Mouse (Mus musculus) kidney, embryonic 15.5 days (tissue): ENCODE measurements around the gene Lsamp. TPM values are rescaled to one million over a fixed set of nuclear protein-coding genes. Genes with fewer than 3 reads are reported as not detected.

Source experiments
- ATAC-seq: fragments of 200-750 bp; cut with Nextera tagmentation; replicated peaks from 2 replicates; pipeline ENCODE4 v1.8.0; 2017; ENCODE audit warnings: moderate TSS enrichment; ENCODE audit not compliant: low FRiP score
- H3K27ac ChIP-seq: fragments of 300-500 bp; sonication (generic); 2 replicates; pipeline ENCODE4 v1.5.1; 2015; ENCODE audit warnings: mild to moderate bottlenecking, inconsistent platforms
- H3K27me3 ChIP-seq: fragments of 300-500 bp; sonication (generic); 2 replicates; pipeline ENCODE4 v1.6.1; 2015; ENCODE audit warnings: inconsistent platforms
- H3K36me3 ChIP-seq: fragments of 300-500 bp; sonication (generic); 2 replicates; pipeline ENCODE4 v1.6.1; 2015; ENCODE audit warnings: inconsistent platforms
- H3K4me1 ChIP-seq: fragments of 300-500 bp; sonication (generic); 2 replicates; pipeline ENCODE4 v1.6.1; 2015; ENCODE audit warnings: inconsistent platforms
- H3K4me2 ChIP-seq: fragments of 300-500 bp; sonication (generic); 2 replicates; pipeline ENCODE4 v1.6.1; 2015; ENCODE audit warnings: moderate library complexity, mild to moderate bottlenecking, inconsistent platforms
- H3K4me3 ChIP-seq: fragments of 300-500 bp; sonication (generic); replicated peaks from 2 replicates; pipeline ENCODE4 v1.5.1; 2015; ENCODE audit warnings: mild to moderate bottlenecking, inconsistent platforms
- H3K9ac ChIP-seq: fragments of 300-500 bp; sonication (generic); 2 replicates; pipeline ENCODE4 v1.6.1; 2015; ENCODE audit warnings: mild to moderate bottlenecking, inconsistent platforms
- H3K9me3 ChIP-seq: fragments of 300-500 bp; sonication (generic); replicated peaks from 2 replicates; pipeline ENCODE4 v1.6.1; 2016; ENCODE audit warnings: inconsistent platforms
- WGBS: fragments of 180-500 bp; shearing (Covaris S2); methylation state at CpG from one replicate; pipeline ENCODE4 v1.1.7; 2015; ENCODE audit warnings: mixed read lengths; 5-methylcytosine and 5-hydroxymethylcytosine counted together
- polyA plus RNA-seq: library from polyadenylated mRNA; unstranded; fragments of >200 nt; fragmentation: Nextera tagmentation; extraction: Ambion mirVana; gene quantifications from 2 replicates; pipeline ENCODE4 v1.2.1, GENCODE M21; 2015

Lsamp gene
- 4.1 and 4.9 TPM in 2 replicates for polyA plus RNA-seq

DNA sequence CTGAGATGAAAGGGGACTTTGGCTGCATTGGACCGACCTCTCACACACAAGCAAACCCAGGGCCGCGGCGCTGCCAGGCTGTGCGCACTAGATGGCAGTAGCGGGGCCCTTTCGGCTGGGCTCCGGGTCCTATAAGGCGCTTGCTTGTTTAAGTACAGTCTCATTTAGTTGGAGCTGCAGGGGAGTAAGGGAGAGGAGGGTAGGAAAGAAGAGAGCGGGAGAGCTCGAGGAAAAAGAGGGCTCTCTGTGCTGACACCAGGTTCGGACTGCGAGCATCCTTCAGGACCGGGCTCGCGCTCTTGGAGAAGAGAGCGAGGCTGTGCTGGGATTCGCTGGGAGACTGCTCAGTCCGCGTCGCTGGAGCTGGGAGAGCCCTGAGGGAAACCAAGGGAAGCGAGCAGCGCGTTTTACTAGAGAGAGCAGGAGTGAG, at the start of gene Lsamp:
Gene Lsamp (plus strand): TSS at position 157 of the 430 bp plus-strand sequence.
- Histone ChIP-seq H3K36me3 (no peaks in the 10 kb centered on the region), H3K4me1 (peaks cover 6% of the 10 kb centered on the region), H3K9me3 (no peaks in the 10 kb centered on the region), H3K27me3 (peaks cover 4% of the 10 kb centered on the region; the same call in 1 of the 2 replicates), H3K4me2 (peak within 1 kb of the TSS; percentile 88), H3K9ac (0 out of 2 replicates have a peak within 1 kb of the TSS, but pooled peaks have one; percentile 26), H3K4me3 (peak within 1 kb of the TSS; percentile 51), H3K27ac (no peak within 1 kb of the TSS)
- ATAC-seq, result peak; percentile 96
- under 1% methylated on average over 24 of the region's 24 CpGs for WGBS

DNA sequence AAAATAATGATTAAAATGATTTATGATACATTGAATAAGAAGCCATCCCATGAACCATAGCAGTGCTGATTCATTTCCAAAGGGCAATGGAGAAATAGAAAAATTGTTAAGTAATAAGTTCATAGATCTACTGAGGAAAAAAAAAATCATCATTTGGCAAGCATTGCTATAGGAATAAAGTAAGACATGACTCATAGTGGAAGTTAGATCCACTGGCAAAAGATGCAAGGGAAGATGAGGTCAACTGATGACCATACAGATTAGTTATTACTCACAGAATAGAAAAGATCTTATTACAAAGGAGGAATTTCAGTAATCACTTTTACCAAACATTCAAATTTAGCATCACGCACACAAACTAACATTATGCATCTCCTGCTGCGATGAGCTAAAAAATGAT, 26.5 kb upstream of the Lsamp start:
- ATAC-seq, result no peak
- H3K4me2 ChIP-seq, result no peak overlapping the region
- H3K4me3 ChIP-seq, result no peak overlapping the region
- H3K4me1 ChIP-seq, result no peaks in the 10 kb centered on the region
- no peaks in the 10 kb centered on the region for H3K27me3 ChIP-seq
- H3K27ac ChIP-seq, result no peak overlapping the region
- WGBS, result 97% methylated on average over 2 of the region's 2 CpGs
- H3K36me3 ChIP-seq, result no peaks in the 10 kb centered on the region
- H3K9ac ChIP-seq, result no peak overlapping the region
- H3K9me3 ChIP-seq, result no peaks in the 10 kb centered on the region

DNA sequence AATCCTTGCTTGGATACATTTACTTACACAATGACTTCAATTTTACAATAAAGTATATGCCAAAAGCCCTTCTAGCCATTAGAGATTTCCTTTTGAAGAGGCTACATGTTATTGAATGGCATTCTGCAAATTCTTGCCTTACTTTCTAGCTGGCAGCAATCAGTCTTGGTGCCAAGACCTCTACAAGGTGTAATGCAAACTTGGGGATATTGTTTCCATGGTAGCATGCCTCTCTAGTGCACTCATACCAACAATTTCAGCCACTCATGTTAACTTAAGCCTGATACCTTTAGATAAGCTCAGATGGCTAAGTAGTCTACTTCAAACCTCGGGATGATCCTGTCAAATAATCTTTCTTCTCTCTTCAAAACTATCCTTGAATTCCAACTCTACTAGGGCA, 11.4 kb upstream of the Lsamp start:
- Histone ChIP-seq H3K4me3 (no peak overlapping the region), H3K9me3 (no peaks in the 10 kb centered on the region), H3K4me1 (no peaks in the 10 kb centered on the region), H3K27me3 (no peaks in the 10 kb centered on the region), H3K4me2 (no peak overlapping the region), H3K27ac (no peak overlapping the region), H3K9ac (no peak overlapping the region), H3K36me3 (no peaks in the 10 kb centered on the region)
- WGBS, result 77% methylated on average over 1 of the region's 1 CpGs
- ATAC-seq, result no peak

DNA sequence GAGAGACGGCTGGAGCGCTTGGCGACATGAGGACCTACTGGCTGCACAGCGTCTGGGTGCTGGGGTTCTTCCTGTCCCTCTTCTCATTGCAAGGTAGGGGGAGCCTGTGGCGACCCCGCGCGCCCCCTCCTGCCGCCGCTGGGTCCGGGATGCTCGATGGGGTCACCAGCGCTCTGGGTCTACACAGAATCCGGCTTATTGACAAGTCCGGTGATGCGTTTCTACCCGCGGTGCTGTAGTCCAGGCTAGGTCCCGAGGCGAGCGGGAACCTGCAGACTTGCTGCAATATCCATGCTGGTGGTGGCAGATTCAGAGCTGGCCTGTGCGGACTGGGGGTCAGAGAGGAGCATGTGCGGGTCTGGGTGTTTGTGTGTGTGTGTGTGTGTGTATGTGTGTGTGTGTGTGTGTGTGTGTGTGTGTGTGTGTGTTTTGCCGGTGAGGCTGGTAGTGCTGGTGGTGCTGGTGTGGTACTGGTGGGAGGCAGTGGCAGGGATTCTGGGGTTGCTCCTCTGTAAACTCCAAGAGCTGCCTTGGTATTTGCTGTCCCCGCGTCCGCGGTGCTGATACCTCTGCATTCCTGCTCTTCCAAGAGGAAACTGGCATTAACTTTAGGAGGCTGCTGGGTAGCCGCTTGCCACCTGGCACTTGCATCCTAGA, 602 bp downstream of the Lsamp start:
- under 1% methylated on average over 28 of the region's 29 CpGs for WGBS
- H3K27ac ChIP-seq, result no peak overlapping the region
- no peaks in the 10 kb centered on the region for H3K36me3 ChIP-seq
- H3K4me2 ChIP-seq, result peak overlapping the region; percentile 88
- H3K9me3 ChIP-seq, result no peaks in the 10 kb centered on the region
- 0 out of 2 replicates have a peak overlapping the region, but pooled peaks have one; percentile 26 for H3K9ac ChIP-seq
- H3K4me3 ChIP-seq, result peak overlapping the region; percentile 51
- H3K4me1 ChIP-seq, result peaks cover 6% of the 10 kb centered on the region
- peak; percentile 83 for ATAC-seq
- H3K27me3 ChIP-seq, result peaks cover 4% of the 10 kb centered on the region; the same call in 1 of the 2 replicates

DNA sequence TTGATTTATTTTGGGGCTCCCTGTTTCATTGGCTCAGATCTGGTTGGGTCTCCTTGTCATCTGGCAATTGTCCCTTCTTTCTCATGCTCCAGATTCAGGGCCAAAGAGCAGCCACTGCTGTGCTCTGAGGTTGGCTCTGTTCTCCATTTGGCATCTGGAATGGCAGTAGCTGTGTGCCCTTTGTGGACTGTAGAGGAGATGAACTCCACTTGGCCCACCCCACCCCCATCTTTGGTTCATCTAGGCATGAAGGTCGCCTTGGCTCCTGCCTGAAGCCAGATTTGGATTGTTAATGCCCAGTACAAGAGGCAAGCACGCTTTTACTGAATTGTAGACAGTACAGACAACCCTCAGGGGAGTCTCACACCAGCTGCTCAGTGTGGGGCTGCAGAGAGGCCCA, 4.3 kb downstream of the Lsamp start:
- Histone ChIP-seq H3K36me3 (no peaks in the 10 kb centered on the region), H3K27ac (no peak overlapping the region), H3K4me3 (no peak overlapping the region), H3K9ac (no peak overlapping the region), H3K27me3 (peaks cover 4% of the 10 kb centered on the region; the same call in 1 of the 2 replicates), H3K4me2 (no peak overlapping the region), H3K9me3 (no peaks in the 10 kb centered on the region), H3K4me1 (peaks cover 6% of the 10 kb centered on the region)
- WGBS, result 46% methylated on average over 2 of the region's 2 CpGs
- no peak for ATAC-seq

DNA sequence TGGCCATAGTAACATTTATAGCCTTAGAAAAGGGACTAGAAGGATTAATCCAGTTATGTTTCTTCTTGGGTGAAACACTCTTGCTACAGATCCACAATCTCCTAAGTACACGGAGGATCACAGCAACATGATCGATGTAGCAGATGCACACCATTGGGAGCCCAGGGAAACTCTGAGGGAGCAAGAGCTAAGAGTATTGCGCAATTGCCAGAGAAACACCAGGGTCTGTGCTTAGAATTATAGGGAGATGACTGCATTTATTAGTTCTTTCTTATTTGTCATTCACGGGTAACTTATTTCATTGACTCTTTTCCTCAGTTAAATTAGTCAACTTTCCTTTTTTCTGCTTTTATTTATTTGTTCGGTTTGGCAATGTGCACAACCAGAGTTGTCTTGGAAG, 10.7 kb downstream of the Lsamp start:
- no peak for ATAC-seq
- H3K36me3 ChIP-seq, result no peaks in the 10 kb centered on the region
- H3K4me3 ChIP-seq, result no peak overlapping the region
- H3K27ac ChIP-seq, result no peak overlapping the region
- no peak overlapping the region for H3K4me2 ChIP-seq
- H3K9ac ChIP-seq, result no peak overlapping the region
- 88% methylated on average over 5 of the region's 5 CpGs for WGBS
- H3K4me1 ChIP-seq, result no peaks in the 10 kb centered on the region
- H3K27me3 ChIP-seq, result no peaks in the 10 kb centered on the region
- no peaks in the 10 kb centered on the region for H3K9me3 ChIP-seq

DNA sequence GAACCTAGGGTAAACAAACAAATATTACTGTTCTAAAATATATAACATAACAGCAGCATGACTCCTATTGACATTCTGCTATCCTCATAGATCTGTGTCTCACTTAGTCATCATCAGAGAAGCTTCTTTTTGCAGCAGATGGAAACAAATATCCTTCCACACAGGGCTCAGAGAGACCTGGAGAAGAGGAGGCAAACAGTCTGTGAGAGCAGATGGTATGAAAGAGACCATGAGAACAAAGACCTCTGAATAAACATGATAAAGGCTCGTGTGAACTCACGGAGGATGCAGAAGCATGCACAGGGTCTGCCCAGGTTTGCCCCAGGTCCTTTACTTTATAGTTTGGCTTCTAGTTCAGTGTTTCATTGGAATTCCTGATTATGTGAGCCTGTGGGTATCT, 24.6 kb downstream of the Lsamp start:
- Histone ChIP-seq H3K9me3 (no peaks in the 10 kb centered on the region), H3K36me3 (no peaks in the 10 kb centered on the region), H3K9ac (no peak overlapping the region), H3K27me3 (no peaks in the 10 kb centered on the region), H3K4me1 (no peaks in the 10 kb centered on the region), H3K27ac (no peak overlapping the region), H3K4me3 (no peak overlapping the region), H3K4me2 (no peak overlapping the region)
- no peak for ATAC-seq
- WGBS, result 64% methylated on average over 2 of the region's 2 CpGs

DNA sequence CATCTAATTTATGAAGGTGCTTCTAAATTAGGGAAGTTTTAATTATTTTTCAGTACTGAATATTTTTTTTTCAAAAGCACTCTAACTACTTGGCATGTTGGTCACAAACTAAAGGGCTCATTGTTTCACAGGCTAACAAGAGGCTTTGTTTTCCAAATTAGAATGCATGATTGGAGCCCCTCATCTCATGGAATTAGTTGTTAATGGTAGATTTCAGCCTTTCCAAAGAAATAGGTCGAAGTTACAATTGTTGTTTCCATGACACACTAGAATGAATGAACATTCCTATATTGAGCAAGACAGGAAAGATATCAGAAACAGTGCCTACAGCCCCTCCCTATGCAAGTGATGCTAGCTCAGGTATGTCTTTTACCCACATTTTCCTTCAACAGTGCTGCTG, 26.9 kb downstream of the Lsamp start:
- H3K4me1 ChIP-seq, result no peaks in the 10 kb centered on the region
- H3K27ac ChIP-seq, result no peak overlapping the region
- 62% methylated on average over 1 of the region's 1 CpGs for WGBS
- H3K27me3 ChIP-seq, result no peaks in the 10 kb centered on the region
- H3K4me3 ChIP-seq, result no peak overlapping the region
- no peak for ATAC-seq
- H3K9me3 ChIP-seq, result no peaks in the 10 kb centered on the region
- H3K9ac ChIP-seq, result no peak overlapping the region
- no peaks in the 10 kb centered on the region for H3K36me3 ChIP-seq
- no peak overlapping the region for H3K4me2 ChIP-seq

DNA sequence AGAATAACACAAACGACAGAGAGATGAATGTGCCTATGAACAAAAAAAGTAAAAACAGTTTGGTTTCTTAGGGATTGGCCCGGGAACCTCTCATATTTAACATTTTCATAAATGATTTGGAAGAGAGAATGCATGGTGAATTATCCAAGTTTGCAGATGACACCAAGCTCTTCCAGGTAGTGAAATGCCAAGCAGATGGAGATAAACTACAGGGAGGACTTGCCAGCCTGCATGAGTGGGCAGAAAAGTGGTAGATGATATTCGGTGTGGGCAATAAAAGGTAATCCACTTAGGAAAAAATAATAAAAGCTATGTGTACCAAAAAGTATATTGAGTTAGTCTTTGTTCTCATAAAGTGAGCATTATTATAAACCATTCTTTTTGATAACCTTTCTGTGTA, 38.5 kb downstream of the Lsamp start:
- ATAC-seq, result no peak
- no peaks in the 10 kb centered on the region for H3K9me3 ChIP-seq
- H3K4me2 ChIP-seq, result no peak overlapping the region
- H3K27ac ChIP-seq, result no peak overlapping the region
- no peak overlapping the region for H3K9ac ChIP-seq
- H3K27me3 ChIP-seq, result no peaks in the 10 kb centered on the region
- H3K4me1 ChIP-seq, result no peaks in the 10 kb centered on the region
- 81% methylated on average over 3 of the region's 3 CpGs for WGBS
- no peaks in the 10 kb centered on the region for H3K36me3 ChIP-seq
- H3K4me3 ChIP-seq, result no peak overlapping the region

DNA sequence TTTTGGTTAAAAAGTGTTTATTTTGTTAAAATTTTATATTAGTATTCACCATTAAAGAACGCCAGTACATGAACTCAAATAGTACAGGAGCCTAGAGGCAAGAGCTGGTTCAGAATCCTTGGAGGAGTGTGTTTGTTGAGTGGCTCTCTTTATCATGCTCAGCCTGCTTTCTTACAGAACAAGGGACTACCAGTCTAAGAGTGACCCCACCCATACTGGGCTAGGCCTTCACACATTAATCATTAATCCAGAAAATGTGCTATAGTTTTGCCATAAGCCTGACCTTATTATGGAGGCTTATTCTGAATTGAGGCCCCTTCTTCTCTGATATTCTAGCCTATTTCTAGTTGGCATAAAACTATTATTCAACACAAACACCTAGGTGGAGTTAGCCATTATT, 52.6 kb downstream of the Lsamp start:
- H3K36me3 ChIP-seq, result no peaks in the 10 kb centered on the region
- no peaks in the 10 kb centered on the region for H3K27me3 ChIP-seq
- no peak overlapping the region for H3K4me2 ChIP-seq
- WGBS, result 90% methylated on average over 1 of the region's 1 CpGs
- no peaks in the 10 kb centered on the region for H3K9me3 ChIP-seq
- no peak overlapping the region for H3K4me3 ChIP-seq
- no peak overlapping the region for H3K9ac ChIP-seq
- no peaks in the 10 kb centered on the region for H3K4me1 ChIP-seq
- H3K27ac ChIP-seq, result no peak overlapping the region
- no peak for ATAC-seq

DNA sequence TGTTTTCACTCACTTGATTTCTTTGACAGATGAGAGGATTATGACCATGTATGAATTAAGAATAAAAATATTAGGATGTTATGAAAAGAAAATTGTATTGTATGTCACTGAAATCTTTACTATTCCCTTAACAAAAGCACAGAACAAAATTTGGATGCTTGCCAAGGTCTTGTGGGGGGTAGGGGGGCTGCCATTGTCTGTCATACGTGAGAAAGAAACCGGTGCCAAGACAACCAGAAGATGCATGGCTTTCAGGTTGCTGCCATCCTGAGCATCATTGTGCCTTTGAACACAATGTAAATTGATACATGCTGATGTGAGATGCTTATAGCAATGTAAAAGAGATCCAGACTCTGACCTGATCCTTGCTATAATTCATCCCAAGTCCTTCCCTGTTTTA, 75.4 kb downstream of the Lsamp start:
- H3K9me3 ChIP-seq, result no peaks in the 10 kb centered on the region
- H3K9ac ChIP-seq, result no peak overlapping the region
- no peak overlapping the region for H3K4me3 ChIP-seq
- H3K27me3 ChIP-seq, result no peaks in the 10 kb centered on the region
- no peak overlapping the region for H3K4me2 ChIP-seq
- ATAC-seq, result no peak
- no peak overlapping the region for H3K27ac ChIP-seq
- no peaks in the 10 kb centered on the region for H3K4me1 ChIP-seq
- WGBS, result 44% methylated on average over 2 of the region's 2 CpGs
- no peaks in the 10 kb centered on the region for H3K36me3 ChIP-seq

DNA sequence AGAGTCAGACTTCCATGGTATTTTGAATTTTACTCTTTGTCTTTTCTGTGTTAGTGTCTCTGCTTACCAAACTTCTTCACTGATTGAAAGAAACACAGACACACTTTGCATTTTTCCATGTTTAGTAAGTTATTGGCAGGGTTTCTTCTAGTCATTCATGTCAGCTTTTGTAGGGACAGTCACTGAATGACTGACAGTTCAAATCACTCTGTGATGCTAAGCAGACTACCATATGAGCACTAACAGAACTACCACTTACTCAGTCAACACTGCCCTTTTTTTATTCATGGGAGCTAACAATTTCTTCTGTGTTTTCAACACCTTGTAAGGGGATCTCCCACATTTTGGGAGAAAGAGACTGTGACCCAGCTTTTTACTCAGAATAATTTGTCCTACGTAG, 75.8 kb downstream of the Lsamp start:
- Histone ChIP-seq H3K4me2 (no peak overlapping the region), H3K4me1 (no peaks in the 10 kb centered on the region), H3K27me3 (no peaks in the 10 kb centered on the region), H3K36me3 (no peaks in the 10 kb centered on the region), H3K27ac (no peak overlapping the region), H3K9ac (no peak overlapping the region), H3K9me3 (no peaks in the 10 kb centered on the region), H3K4me3 (no peak overlapping the region)
- WGBS, result 74% methylated on average over 1 of the region's 1 CpGs
- ATAC-seq, result no peak

DNA sequence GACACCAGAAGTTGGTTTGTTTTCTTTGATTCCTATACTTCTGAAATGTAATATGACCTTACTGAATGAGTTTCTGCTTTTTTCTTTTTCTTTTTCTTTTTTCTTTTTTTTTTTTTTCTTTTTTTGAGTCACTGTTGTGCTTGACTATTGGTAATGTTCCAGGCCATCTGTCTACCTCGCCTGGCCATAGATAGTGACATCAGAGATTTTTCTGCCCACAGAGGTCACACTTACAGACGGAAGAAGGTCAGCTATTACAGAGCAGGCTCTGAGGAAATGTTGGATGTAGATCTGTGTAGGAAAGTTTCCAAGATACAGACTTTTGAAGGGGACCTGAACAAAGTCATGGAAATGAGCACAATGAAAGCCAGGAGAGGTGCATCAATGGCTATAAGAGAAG, 76.3 kb downstream of the Lsamp start:
- Histone ChIP-seq H3K9me3 (no peaks in the 10 kb centered on the region), H3K27me3 (no peaks in the 10 kb centered on the region), H3K4me1 (no peaks in the 10 kb centered on the region), H3K36me3 (no peaks in the 10 kb centered on the region), H3K4me2 (no peak overlapping the region), H3K27ac (no peak overlapping the region), H3K9ac (no peak overlapping the region), H3K4me3 (no peak overlapping the region)
- WGBS, result 55% methylated on average over 2 of the region's 2 CpGs
- ATAC-seq, result no peak
